In genomic region chr1:37709736-37710135, GRCm38 (mm10) we compare ENCODE assay signal across 14 mouse cellular contexts. TPM values are rescaled to one million over a fixed set of nuclear protein-coding genes. Genes with fewer than 3 reads are reported as not detected.
"Had no signal": no experiment of that assay in that cellular context is flagged by ENCODE, and none has a peak within 500 bp of the region (broad histone marks: within the 10 kb centered on the region; RNA-seq: fewer than 3 reads in every experiment).

No protein-coding gene starts in this region.

- H3K4me1 ChIP-seq: kidney, embryonic 15.5 days; limb, embryonic 10.5 days; limb, embryonic 13.5 days; liver, embryonic 12.5 days; liver, embryonic 15.5 days; lung, embryonic 15.5 days had no signal

- DNase-seq: kidney, adult 2 months; kidney, postnatal 36 days; liver; lung, adult 18-20 months; midbrain, embryonic 14.5 days; right cerebral cortex, adult 18-20 months; thymus, postnatal 25 days had no signal

- H3K4me3 ChIP-seq: kidney, embryonic 15.5 days; limb, embryonic 10.5 days; limb, embryonic 13.5 days; liver, embryonic 12.5 days; liver, embryonic 15.5 days; lung, embryonic 15.5 days had no signal

- H3K27ac ChIP-seq: kidney, embryonic 15.5 days; limb, embryonic 10.5 days; limb, embryonic 13.5 days; liver, embryonic 12.5 days; liver, embryonic 15.5 days; lung, embryonic 15.5 days; macrophage had no signal

RNA-seq across cellular contexts. Expression of gene 2010300C02Rik, which starts 10.1 kb away (rescaled TPM):
- polyA plus RNA-seq: macrophage had no signal
